Mouse (Mus musculus) macrophage (primary cell): ENCODE results near the gene Agpat3. TPM values are rescaled to one million over a fixed set of nuclear protein-coding genes. Genes with fewer than 3 reads are reported as not detected.
A peak's percentile ranks its signal among the peaks of the same experiment; 100 is the strongest.

Source experiments
- H3K27ac ChIP-seq: fragments of 350-480 bp; formaldehyde crosslinking; 2 replicates; pipeline ENCODE4 v1.9.0; 2021
- H3K36me3 ChIP-seq: fragments of 350-480 bp; formaldehyde crosslinking; 2 replicates; pipeline ENCODE4 v1.9.0; 2021; ENCODE audit errors: inconsistent target
- H3K4me3 ChIP-seq: fragments of 350-480 bp; formaldehyde crosslinking; 2 replicates; pipeline ENCODE4 v1.9.0; 2021; ENCODE audit errors: inconsistent target
- H3K79me2 ChIP-seq: fragments of 350-480 bp; formaldehyde crosslinking; 2 replicates; pipeline ENCODE4 v1.9.0; 2021; ENCODE audit errors: inconsistent target
- WGBS: methylation state at CpG from one replicate; pipeline ENCODE4 v1.1.7; 2026; ENCODE audit warnings: inconsistent platforms; ENCODE audit not compliant: missing documents; 5-methylcytosine and 5-hydroxymethylcytosine counted together
- polyA plus RNA-seq: library from polyadenylated mRNA; stranded (reverse); fragments of 250-400 nt; gene quantifications from 3 replicates; pipeline ENCODE4 v1.2.4, GENCODE M21; 2018; ENCODE audit warnings: inconsistent platforms

Gene Agpat3
- polyA plus RNA-seq, 1 experiment from 2014 or later: 49.8 TPM

DNA sequence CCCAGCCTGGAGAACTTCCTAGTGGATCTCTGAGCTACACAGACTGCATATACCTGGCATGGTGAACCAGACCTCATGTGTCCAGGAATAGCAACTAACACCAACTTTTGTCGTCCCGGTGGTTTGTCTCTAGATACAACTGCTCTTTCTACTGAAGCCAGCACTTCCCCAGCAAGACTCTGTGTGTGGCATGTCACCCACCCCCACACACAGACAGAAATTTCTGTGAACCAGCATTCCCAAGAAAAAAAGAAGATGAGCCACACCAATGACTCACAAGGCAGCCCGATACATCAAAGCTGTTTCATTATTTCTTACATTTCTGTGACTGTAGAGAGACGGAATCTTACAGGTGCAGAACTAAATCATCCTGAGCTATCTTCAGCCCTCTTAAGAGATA lies 52.2 kb downstream of the Agpat3 start:
- H3K4me3 ChIP-seq: no peak overlapping the region
- 85% methylated on average over 4 of the region's 4 CpGs for WGBS
- H3K79me2 ChIP-seq: peaks cover 12% of the 10 kb centered on the region; the same call in 1 of the 2 replicates
- H3K36me3 ChIP-seq: no peaks in the 10 kb centered on the region
- H3K27ac ChIP-seq: no peak overlapping the region

DNA sequence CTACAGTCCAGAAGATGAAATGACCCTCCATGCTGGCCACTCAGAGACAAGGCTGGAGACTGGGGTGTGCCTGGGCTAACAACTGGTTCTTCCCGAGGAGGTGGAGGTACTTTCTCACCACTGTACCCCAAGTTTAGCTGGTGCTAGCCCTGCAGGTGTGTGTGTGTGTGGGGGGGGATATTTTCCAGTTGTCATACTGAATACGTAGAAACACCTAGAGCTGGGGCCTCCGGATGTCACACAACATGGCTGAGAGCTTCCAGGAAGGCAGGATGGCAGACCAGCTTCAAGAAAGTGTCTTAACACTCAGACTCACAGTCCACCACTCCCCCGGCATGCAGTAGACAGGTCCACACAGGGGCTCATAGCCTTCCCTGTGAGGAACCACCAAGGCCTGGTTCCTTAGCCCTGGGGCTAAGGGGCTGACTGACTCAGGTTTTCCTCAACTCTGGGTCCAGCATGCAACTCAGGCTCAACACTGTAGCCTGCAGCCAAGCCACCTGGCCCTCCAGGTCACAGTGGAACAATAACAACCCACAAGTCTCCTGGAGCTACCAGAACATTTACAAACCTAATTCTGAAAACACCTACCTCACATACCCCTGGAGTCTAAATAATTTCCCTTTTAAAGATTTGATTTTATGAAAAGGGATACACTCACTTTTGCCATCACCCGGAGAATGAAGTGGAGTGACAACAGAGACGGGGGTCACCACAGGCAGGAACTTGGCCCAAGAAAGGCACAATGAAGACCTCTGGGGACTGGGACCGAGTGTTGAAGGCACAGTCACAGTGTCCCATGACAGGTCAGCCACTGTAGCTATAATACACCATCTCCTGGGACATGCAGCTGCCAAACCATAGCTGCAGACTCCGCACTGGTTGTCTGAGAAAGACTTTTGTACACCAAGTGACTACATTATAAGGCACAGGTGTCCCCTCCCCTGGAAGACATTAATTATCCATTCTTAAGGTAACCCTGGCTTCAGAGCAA lies 53.3 kb downstream of the Agpat3 start:
- Histone ChIP-seq H3K36me3 (no peaks in the 10 kb centered on the region), H3K79me2 (peaks cover 16% of the 10 kb centered on the region; the same call in 1 of the 2 replicates), H3K27ac (peak overlapping the region; percentile 96), H3K4me3 (no peak overlapping the region)
- 78% methylated on average over 7 of the region's 8 CpGs for WGBS

DNA sequence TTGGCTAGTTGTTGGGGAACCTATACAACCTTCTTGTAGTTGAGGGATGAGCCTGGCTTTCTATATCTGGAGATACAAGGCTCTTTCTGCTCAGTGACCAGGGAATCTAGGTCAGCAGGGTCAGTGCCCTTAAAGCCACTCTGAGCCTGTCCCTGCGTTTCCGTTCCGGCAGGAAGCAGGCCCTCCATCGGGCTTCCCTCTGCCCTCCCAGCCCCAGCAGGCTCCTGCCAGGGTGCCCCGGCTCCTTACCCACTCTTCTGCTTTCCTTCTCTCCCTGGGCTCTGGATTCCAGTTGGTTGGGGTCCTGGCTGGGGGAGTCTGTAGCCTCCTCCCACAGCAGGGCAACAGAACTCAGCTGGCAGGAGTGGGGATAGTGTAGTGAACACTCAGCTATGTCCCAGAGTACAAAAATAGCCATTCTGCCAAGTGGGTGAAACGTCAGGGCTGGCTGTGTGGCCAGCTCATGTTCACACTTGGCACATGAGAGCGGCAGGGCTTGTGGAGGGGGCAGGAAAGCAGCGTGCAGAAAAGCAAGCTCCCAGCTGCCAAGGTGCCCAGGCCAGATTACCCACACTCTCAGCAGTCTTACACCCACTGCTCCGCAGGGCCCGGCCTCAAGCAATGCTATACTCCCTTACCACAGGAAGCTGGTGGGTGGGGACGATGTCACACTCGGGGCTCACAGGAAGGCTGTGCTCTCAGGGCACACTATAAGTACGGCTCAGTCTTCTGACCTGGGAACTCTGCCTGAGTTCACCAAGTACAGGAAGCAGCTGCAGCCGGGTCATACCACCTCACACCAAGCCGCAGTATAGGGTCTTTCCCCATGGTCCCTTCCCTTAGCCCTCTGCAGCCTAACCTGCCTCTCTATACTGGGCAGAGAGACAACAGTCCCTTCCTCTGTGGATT lies 54.5 kb downstream of the Agpat3 start:
- WGBS: 3% methylated on average over 15 of the region's 15 CpGs
- peaks cover 21% of the 10 kb centered on the region; the same call in 1 of the 2 replicates for H3K79me2 ChIP-seq
- peak overlapping the region; percentile 96 for H3K27ac ChIP-seq
- H3K36me3 ChIP-seq: no peaks in the 10 kb centered on the region
- H3K4me3 ChIP-seq: peak overlapping the region; percentile 30

DNA sequence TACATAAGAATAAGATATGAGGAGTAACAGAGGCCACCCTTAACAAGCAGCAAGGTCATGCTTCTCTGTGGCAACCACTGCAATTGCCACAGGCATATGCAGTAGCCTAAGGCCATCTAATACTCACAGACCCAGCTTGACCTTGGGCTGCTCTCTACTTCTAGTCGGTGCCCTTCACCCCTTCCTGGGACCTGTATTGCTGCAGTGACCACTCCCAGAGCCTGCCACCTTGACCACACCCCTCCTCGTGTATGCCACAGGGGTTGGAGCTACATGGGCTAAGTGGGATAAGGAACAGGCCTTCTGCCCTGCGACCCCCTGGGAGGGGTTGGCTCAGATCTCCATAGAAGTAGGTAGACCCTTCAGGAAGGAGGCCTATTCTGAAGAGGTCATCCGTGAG lies 55.3 kb downstream of the Agpat3 start:
- peak overlapping the region; percentile 96 for H3K27ac ChIP-seq
- 48% methylated on average over 4 of the region's 4 CpGs for WGBS
- H3K4me3 ChIP-seq: peak overlapping the region; percentile 30
- H3K36me3 ChIP-seq: no peaks in the 10 kb centered on the region
- H3K79me2 ChIP-seq: peaks cover 21% of the 10 kb centered on the region; the same call in 1 of the 2 replicates

DNA sequence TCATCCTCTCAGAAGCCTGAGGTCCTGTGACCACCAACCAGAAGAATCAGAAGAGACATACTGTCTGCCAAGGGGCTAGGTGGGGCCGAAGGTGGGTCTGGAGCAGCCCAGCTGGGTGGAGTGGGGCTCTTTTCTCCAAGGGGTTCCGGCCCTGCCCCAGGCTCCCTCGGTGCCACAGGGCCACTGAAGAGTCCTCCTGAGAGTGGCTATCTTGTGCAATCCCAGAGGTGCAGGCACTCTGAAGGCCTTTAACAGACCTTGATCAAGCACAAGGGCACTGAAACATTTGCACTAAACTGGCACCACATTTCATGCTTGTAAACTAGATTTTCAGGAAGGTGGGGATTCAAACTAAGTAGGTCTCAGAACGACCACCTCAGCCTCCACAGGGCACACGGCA lies 55.9 kb downstream of the Agpat3 start:
- Histone ChIP-seq H3K27ac (peak overlapping the region; percentile 96; the same call in 1 of the 2 replicates), H3K36me3 (no peaks in the 10 kb centered on the region), H3K79me2 (peaks cover 21% of the 10 kb centered on the region; the same call in 1 of the 2 replicates), H3K4me3 (no peak overlapping the region)
- 83% methylated on average over 5 of the region's 5 CpGs for whole genome bisulfite sequencing

DNA sequence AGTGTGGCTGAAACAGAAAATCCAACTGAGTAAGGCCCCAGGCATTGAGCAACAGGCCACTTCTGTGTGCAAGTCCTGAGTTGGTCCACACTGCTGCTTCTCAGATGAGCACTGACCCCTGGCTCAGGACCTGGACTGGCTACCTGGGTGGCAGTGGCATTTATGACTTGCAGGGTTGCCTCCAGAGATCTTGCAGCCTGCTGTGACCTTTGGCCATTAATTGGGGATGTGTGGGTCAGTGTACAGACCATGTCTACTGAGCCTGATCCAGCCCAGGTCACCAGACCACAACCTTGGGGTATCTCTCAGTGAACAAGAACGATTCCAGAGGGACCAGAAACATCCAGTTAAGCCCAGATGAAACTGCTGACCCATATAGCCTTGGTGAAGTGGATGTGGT lies 58.7 kb downstream of the Agpat3 start:
- peaks cover 21% of the 10 kb centered on the region; the same call in 1 of the 2 replicates for H3K79me2 ChIP-seq
- no peaks in the 10 kb centered on the region for H3K36me3 ChIP-seq
- H3K27ac ChIP-seq: no peak overlapping the region
- 83% methylated on average over 1 of the region's 1 CpGs for WGBS
- no peak overlapping the region for H3K4me3 ChIP-seq

DNA sequence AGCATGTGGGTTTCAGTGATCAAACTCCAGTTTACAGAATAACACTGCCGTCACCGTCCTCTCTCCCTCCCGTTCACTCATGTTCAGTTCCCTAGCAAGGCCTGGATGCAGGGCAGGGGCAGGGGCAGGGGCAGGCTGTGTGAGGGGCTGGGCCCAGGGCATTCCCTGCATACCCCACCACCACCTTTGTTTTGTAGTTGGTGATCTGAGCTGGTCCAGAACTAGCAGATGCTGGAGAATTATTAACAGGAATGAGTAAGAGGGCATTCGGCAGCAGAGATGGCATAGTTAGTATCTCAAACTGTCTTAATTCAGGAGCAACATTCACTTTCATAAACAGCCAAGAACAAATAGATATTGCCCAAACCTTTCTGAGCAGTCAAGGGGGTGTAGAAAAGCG lies 59.9 kb downstream of the Agpat3 start:
- H3K36me3 ChIP-seq: peaks cover 6% of the 10 kb centered on the region
- H3K4me3 ChIP-seq: no peak overlapping the region
- peaks cover 21% of the 10 kb centered on the region; the same call in 1 of the 2 replicates for H3K79me2 ChIP-seq
- no peak overlapping the region for H3K27ac ChIP-seq
- WGBS: 94% methylated on average over 5 of the region's 5 CpGs

DNA sequence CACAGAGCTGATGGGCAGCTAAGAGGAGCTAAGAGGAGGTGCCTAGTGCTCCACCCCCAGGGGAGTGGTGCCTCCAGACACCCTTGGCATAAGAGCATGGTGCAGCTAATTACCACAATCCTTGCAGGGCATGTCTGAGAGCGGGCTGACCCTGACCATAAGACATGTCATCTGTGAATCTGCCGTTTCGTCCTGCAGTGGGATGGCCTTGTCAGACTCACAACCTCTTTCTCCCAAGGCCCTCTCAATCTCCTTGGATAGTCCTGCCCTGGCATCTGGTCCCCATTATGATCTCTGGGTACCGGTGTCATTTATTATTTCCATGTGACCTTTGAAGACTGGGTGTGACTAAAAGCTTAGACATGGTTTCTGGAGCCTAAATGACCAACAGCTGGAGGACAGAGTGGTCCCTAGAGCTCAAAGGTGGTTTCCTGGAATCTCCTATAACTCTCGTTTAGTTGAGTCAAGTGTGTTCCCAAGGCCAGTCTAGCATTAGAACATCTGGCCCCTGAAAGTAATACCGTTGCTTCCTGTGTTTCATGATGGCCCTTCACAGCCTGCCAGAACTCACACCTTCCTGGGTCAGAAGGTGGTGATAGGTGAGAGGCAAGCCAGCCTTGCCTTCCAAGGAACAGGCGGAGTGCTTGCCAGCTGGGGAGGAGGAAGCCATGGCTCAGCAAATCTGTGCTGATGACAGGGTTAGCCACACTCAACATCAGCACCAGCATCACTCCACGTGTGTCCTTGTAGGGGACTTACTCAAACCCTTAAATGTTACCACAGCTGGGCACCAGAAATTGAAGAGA lies 61.4 kb downstream of the Agpat3 start:
- WGBS: 89% methylated on average over 8 of the region's 8 CpGs
- Histone ChIP-seq H3K79me2 (peaks cover 9% of the 10 kb centered on the region; the same call in 1 of the 2 replicates), H3K36me3 (peaks cover 20% of the 10 kb centered on the region), H3K4me3 (no peak overlapping the region), H3K27ac (no peak overlapping the region)

DNA sequence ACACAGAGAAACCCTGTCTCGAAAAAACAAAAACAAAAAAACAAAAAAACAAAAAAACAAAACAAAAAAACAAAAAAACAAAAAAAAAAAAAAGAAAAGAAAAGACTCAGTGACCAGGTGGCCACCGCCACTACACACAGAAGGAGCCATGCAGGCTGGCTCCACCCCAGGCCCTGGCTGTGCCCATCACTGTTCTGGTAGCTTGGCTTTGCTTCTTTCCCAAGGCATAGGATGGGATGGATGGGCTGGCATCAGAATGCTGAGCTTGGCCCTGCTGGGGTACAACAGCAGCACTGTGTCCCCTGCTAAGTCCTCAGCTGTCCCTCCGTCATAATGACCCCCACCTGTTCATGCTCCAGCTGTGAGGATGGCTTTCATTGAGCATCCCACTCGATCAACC lies 63.4 kb downstream of the Agpat3 start:
- Histone ChIP-seq H3K27ac (no peak overlapping the region), H3K36me3 (peaks cover 20% of the 10 kb centered on the region), H3K4me3 (no peak overlapping the region), H3K79me2 (peaks cover 5% of the 10 kb centered on the region; the same call in 1 of the 2 replicates)
- WGBS: 95% methylated on average over 3 of the region's 4 CpGs

DNA sequence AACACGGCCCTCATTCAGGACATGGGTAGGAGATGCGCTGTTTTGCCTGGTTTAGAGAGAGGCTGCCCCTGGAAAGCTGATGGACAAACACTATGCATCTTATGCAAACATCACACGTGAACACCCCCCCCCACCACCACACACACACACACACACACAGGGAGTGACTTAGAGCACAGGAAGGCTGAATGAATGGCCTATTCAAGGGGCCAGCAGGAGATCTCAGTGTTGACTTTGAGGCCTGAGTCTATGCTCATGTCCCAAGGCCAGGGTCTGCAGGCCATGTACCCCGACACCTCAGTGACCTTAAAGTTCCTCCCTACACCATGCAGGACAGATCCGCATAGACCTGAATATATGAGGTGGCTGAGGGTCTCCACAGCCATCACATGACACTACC lies 64.2 kb downstream of the Agpat3 start:
- H3K79me2 ChIP-seq: no peaks in the 10 kb centered on the region; the same call in 1 of the 2 replicates
- no peak overlapping the region for H3K27ac ChIP-seq
- WGBS: 93% methylated on average over 5 of the region's 5 CpGs
- peaks cover 28% of the 10 kb centered on the region for H3K36me3 ChIP-seq
- H3K4me3 ChIP-seq: no peak overlapping the region

DNA sequence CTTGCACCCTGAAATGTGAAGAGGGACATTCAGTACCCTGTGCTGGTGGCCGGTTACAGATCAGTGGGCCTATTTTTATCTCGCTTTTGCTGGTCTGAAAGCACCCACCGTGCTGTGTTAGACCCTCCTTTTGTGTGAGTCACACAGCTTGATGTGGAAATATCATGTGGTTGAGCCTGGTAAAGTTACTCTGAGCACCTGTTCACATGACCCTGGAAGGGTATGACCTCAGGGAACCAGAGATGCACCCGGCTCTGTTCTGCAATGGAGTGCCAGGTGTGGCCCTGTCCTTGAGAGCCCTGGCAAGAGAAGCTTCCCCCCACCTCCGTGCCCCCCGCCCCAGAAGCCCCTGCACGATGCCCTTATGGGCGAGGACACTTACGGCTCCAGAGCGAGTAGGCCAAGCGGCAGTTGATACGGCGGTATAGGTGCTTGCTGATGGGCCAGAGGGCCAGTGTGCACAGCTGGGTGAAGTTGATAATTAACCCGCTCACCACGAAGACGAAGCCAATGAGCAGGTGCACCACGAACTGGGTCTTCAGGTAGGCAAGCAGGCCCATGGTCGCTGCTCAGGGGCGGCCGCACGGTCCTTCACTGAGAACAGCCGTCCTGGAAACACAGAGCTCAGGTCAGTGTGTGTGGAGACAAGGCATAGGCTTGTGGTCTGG lies 64.7 kb downstream of the Agpat3 start:
- Histone ChIP-seq H3K79me2 (no peaks in the 10 kb centered on the region; the same call in 1 of the 2 replicates), H3K36me3 (peaks cover 31% of the 10 kb centered on the region), H3K4me3 (no peak overlapping the region), H3K27ac (no peak overlapping the region)
- WGBS: 88% methylated on average over 20 of the region's 22 CpGs

DNA sequence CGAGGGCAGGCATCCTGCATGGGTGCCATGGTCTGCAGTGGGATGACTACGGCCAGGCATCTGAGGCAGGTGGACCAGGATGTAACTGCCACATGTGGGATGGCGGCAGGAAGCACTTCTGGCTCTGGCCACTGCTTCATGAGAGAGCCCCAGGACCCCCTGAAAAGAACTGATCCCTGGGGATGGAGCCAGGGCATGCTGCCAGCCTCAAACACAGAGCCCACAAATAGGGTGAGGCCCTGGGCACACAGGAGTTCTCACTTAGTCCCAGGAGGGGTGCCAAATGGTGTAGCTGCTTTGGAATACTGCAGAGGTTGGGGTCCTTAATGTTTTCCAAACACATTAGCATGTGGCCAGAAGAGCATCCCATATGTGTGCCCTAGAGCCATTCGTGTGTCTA lies 66.3 kb downstream of the Agpat3 start:
- Histone ChIP-seq H3K36me3 (peaks cover 45% of the 10 kb centered on the region), H3K27ac (no peak overlapping the region), H3K79me2 (no peaks in the 10 kb centered on the region), H3K4me3 (no peak overlapping the region)
- 69% methylated on average over 4 of the region's 4 CpGs for WGBS

DNA sequence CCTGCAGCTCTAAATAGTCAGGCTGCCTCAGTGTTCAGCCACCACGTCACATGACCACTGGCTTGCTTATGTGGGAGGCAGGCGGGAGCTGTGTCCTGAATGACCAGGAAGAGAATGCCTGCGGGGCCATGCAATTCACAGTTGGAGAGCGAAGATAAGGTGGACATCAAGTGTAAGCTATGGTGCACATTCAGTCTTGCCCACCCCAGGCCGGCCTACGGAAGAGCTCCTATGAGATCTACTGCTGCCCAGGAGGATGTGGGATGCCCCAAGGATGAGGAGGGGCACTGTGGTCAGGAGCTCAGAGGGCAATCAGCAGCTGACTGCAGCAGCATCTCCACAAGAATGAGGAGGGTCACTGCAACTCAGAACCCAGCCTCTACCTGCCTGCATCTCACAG lies 66.9 kb downstream of the Agpat3 start:
- Histone ChIP-seq H3K36me3 (peaks cover 50% of the 10 kb centered on the region), H3K4me3 (no peak overlapping the region), H3K27ac (no peak overlapping the region), H3K79me2 (no peaks in the 10 kb centered on the region)
- WGBS: 30% methylated on average over 6 of the region's 6 CpGs
